Mouse (Mus musculus) MEL (cell line): Measurements from ENCODE around the gene Sipa1l1. TPM values are rescaled to one million over a fixed set of nuclear protein-coding genes. Genes with fewer than 3 reads are reported as not detected.

Experiments
- DNase-seq: peaks from one replicate; pipeline ENCODE4 v3.0.0; 2011; ENCODE audit warnings: low read depth, low spot score
- H3K27ac ChIP-seq: 2 replicates; pipeline ENCODE4 v1.5.1; 2012; ENCODE audit warnings: low read depth, mild to moderate bottlenecking, control low read depth, low read length, moderate library complexity; ENCODE audit not compliant: control insufficient read depth
- H3K27me3 ChIP-seq, 2 experiments: fragments of 150-350 bp in 1 of 2; sonication (generic) in 1 of 2; 2 replicates each; pipeline ENCODE4 v1.6.1; 2012; ENCODE audit warnings: low read length in 2 of 2, mild to moderate bottlenecking in 2 of 2, improper control_type of control experiment in 1 of 2, moderate library complexity in 1 of 2; ENCODE audit not compliant: insufficient read depth in 2 of 2, control insufficient read depth in 1 of 2
- H3K36me3 ChIP-seq, 2 experiments: 2 replicates each; pipeline ENCODE4 v1.6.1; 2012 to 2014; ENCODE audit warnings: low read length in 2 of 2, improper control_type of control experiment in 1 of 2, inconsistent platforms in 1 of 2, mild to moderate bottlenecking in 1 of 2; ENCODE audit not compliant: insufficient read depth in 2 of 2, control insufficient read depth in 1 of 2
- H3K4me1 ChIP-seq, 2 experiments: fragments of 150-350 bp in 1 of 2; sonication (generic) in 1 of 2; 2 replicates each; pipeline ENCODE4 v1.6.1; 2012; ENCODE audit warnings: low read length in 2 of 2, improper control_type of control experiment in 1 of 2, mild to moderate bottlenecking in 1 of 2; ENCODE audit not compliant: insufficient read depth in 2 of 2, control insufficient read depth in 1 of 2
- H3K4me3 ChIP-seq, 2 experiments: fragments of 150-350 bp in 1 of 2; sonication (generic) in 1 of 2; 2 replicates each; pipeline ENCODE4 v1.5.1; 2012; ENCODE audit warnings: low read depth in 2 of 2, low read length in 2 of 2, mild to moderate bottlenecking in 2 of 2, moderate library complexity in 2 of 2, control low read depth in 1 of 2, improper control_type of control experiment in 1 of 2; ENCODE audit not compliant: control insufficient read depth in 1 of 2, insufficient read depth in 1 of 2
- H3K79me2 ChIP-seq: 2 replicates; pipeline ENCODE4 v1.6.1; 2012; ENCODE audit warnings: mild to moderate bottlenecking, low read length, moderate library complexity; ENCODE audit not compliant: control insufficient read depth, poor library complexity, insufficient read depth
- H3K9ac ChIP-seq: 2 replicates; pipeline ENCODE4 v1.6.1; 2012; ENCODE audit warnings: low read depth, mild to moderate bottlenecking, control low read depth, low read length, moderate library complexity; ENCODE audit not compliant: control insufficient read depth, poor library complexity, severe bottlenecking
- H3K9me3 ChIP-seq: fragments of 150-350 bp; sonication (generic); replicated peaks from 2 replicates; pipeline ENCODE4 v1.6.1; 2012; ENCODE audit warnings: mild to moderate bottlenecking, low read length, improper control_type of control experiment, moderate library complexity; ENCODE audit not compliant: insufficient read depth
- CHD1 ChIP-seq: IDR thresholded peaks from 2 replicates; pipeline ENCODE4 v1.6.1; 2012; ENCODE audit warnings: low read depth, mild to moderate bottlenecking, inconsistent platforms, low read length, improper control_type of control experiment
- E2F4 ChIP-seq: IDR thresholded peaks from 2 replicates; pipeline ENCODE4 v1.6.1; 2011; ENCODE audit warnings: low read depth, low read length, improper control_type of control experiment, borderline replicate concordance
- ETS1 ChIP-seq: IDR thresholded peaks from 2 replicates; pipeline ENCODE4 v1.6.1; 2012; ENCODE audit warnings: low read depth, mild to moderate bottlenecking, inconsistent platforms, low read length, improper control_type of control experiment, moderate library complexity
- HCFC1 ChIP-seq: IDR thresholded peaks from 2 replicates; pipeline ENCODE4 v1.6.1; 2012; ENCODE audit warnings: low read depth, mild to moderate bottlenecking, inconsistent platforms, low read length, improper control_type of control experiment, moderate library complexity
- KAT2A ChIP-seq: conservative IDR thresholded peaks from 2 replicates; pipeline ENCODE4 v1.6.1; 2012; ENCODE audit warnings: low read depth, low read length, improper control_type of control experiment, inconsistent platforms
- MAFK ChIP-seq: IDR thresholded peaks from 2 replicates; pipeline ENCODE4 v1.6.1; 2011; ENCODE audit warnings: low read depth, mild to moderate bottlenecking, low read length, improper control_type of control experiment, borderline replicate concordance
- MAZ ChIP-seq: IDR thresholded peaks from 2 replicates; pipeline ENCODE4 v1.6.1; 2012; ENCODE audit warnings: low read depth, mild to moderate bottlenecking, inconsistent platforms, low read length, improper control_type of control experiment
- NELFE ChIP-seq: IDR thresholded peaks from 2 replicates; pipeline ENCODE4 v1.6.1; 2011; ENCODE audit warnings: low read depth, low read length, improper control_type of control experiment
- POLR2A ChIP-seq, 2 experiments: IDR thresholded peaks; 2 replicates each; pipeline ENCODE4 v1.6.1; 2011 to 2012; ENCODE audit warnings: low read length in 2 of 2, mild to moderate bottlenecking in 2 of 2, control low read depth in 1 of 2, improper control_type of control experiment in 1 of 2, low read depth in 1 of 2, moderate library complexity in 1 of 2; ENCODE audit not compliant: control insufficient read depth in 1 of 2, insufficient read depth in 1 of 2, poor library complexity in 1 of 2
- UBTF ChIP-seq: IDR thresholded peaks from 2 replicates; pipeline ENCODE4 v1.6.1; 2012; ENCODE audit warnings: low read depth, mild to moderate bottlenecking, inconsistent platforms, low read length, improper control_type of control experiment, moderate library complexity, borderline replicate concordance; ENCODE audit not compliant: insufficient read depth
- USF1 ChIP-seq: IDR thresholded peaks from 2 replicates; pipeline ENCODE4 v1.6.1; 2014; ENCODE audit warnings: low read depth, mild to moderate bottlenecking, inconsistent platforms, low read length, improper control_type of control experiment, moderate library complexity
- USF2 ChIP-seq, 2 experiments: IDR thresholded peaks; 2 replicates each; pipeline ENCODE4 v1.6.1; 2011 to 2012; ENCODE audit warnings: improper control_type of control experiment in 2 of 2, low read length in 2 of 2, borderline replicate concordance in 1 of 2, inconsistent platforms in 1 of 2, low read depth in 1 of 2, mild to moderate bottlenecking in 1 of 2; ENCODE audit not compliant: insufficient read depth in 1 of 2
- ZC3H11A ChIP-seq: IDR thresholded peaks from 2 replicates; pipeline ENCODE4 v1.6.1; 2012; ENCODE audit warnings: low read depth, mild to moderate bottlenecking, inconsistent platforms, low read length, improper control_type of control experiment
- ZMIZ1 ChIP-seq: IDR thresholded peaks from 2 replicates; pipeline ENCODE4 v1.6.1; 2012; ENCODE audit warnings: low read depth, mild to moderate bottlenecking, inconsistent platforms, low read length, improper control_type of control experiment, moderate library complexity
- ZNF384 ChIP-seq: IDR thresholded peaks from 2 replicates; pipeline ENCODE4 v1.6.1; 2012; ENCODE audit warnings: low read depth, mild to moderate bottlenecking, inconsistent platforms, low read length, improper control_type of control experiment
- polyA plus RNA-seq, 2 experiments: library from polyadenylated mRNA; stranded (reverse) in 1 of 2; unstranded in 1 of 2; fragments of >175 nt in 1 of 2; fragments of >200 nt in 1 of 2; gene quantifications; 2 replicates each; pipeline versions ENCODE4 v1.2.1 to v1.2.4; 2012; ENCODE audit warnings: low replicate concordance in 2 of 2, low read depth in 1 of 2; ENCODE audit not compliant: insufficient read length in 2 of 2, insufficient read depth in 1 of 2, missing spikeins in 1 of 2
- total RNA-seq: library from RNA; depleted of rRNA; stranded (reverse); fragments of 300-350 nt; gene quantifications from 2 replicates; pipeline ENCODE4 v1.2.3, GENCODE M21; 2012

The Sipa1l1 gene
- total and polyA plus RNA-seq, 3 experiments: 18.1 to 42.7 (median 19.3) TPM

DNA sequence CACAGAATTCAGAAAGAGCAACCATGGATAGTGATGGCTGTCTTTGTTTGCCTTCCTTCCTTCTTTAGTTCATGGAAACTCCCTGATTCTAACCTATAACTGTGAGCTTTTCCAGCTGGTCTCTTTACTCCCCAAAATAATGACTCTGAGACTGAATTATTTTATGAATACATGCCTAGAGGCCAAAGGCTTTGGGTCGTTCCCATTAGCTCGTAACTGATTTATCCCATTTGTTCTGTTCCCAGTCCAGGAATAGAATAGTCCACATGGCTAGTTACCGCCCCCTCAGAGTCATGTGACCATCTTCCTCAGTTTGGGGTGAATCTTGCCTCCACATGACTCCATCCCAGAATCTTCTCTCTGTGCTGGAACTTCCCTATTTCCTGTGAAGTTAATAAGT is 272.4 kb downstream of the Sipa1l1 start:
- Histone ChIP-seq H3K4me3 (no peak overlapping the region), H3K79me2 (no peaks in the 10 kb centered on the region), H3K36me3 (peaks cover 0 to 4% of the 10 kb centered on the region in 2 experiments; a peak in 2 of 4 replicates), H3K4me1 (no peaks in the 10 kb centered on the region; a peak in 1 of 4 replicates), H3K9me3 (no peaks in the 10 kb centered on the region), H3K27ac (no peak overlapping the region), H3K27me3 (no peaks in the 10 kb centered on the region), H3K9ac (no peak overlapping the region)
- DNase-seq: no peak
- peak; percentile 56 for TF ChIP-seq USF1
- no peak for TF ChIP-seq MAZ

DNA sequence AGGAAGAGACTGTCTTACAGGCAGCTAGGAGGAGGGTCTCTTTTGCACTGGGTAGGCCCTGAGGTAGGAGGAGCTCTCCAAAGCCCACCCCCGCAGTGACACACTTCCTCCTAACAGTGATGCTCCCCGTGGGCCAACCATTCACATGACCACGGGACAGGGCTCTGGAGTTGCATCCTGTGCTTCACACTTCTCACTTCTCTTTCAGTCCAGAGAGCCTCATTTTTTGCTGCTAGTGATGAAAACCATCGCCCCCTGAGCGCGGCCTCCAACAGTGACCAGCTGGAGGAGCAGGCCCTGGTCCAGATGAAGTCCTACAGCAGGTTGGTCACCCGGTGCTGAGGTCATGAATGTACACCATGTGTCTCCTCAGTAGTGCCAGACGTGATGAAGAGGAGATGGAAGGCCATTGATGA is 277.5 kb downstream of the Sipa1l1 start:
- Histone ChIP-seq H3K4me1 (no peaks in the 10 kb centered on the region), H3K79me2 (no peaks in the 10 kb centered on the region), H3K4me3 (no peak overlapping the region), H3K36me3 (peaks cover 0 to 3% of the 10 kb centered on the region in 2 experiments; a peak in 2 of 4 replicates), H3K9ac (no peak overlapping the region), H3K9me3 (no peaks in the 10 kb centered on the region), H3K27me3 (no peaks in the 10 kb centered on the region), H3K27ac (no peak overlapping the region)
- no peak for TF ChIP-seq MAFK
- no peak for TF ChIP-seq KAT2A
- no peak for TF ChIP-seq ETS1
- TF ChIP-seq ZC3H11A: no peak
- no peak for TF ChIP-seq UBTF
- TF ChIP-seq E2F4: no peak
- TF ChIP-seq USF1: no peak
- no peak for TF ChIP-seq HCFC1
- TF ChIP-seq CHD1: no peak
- TF ChIP-seq USF2 (IDR thresholded peaks at IDR 0.05; ENCODE audit: borderline replicate concordance in 1 of 2, insufficient read depth in 1 of 2, low read depth in 1 of 2, low read length in 2 of 2): no peak
- TF ChIP-seq ZMIZ1: no peak
- TF ChIP-seq ZNF384: no peak
- no peak for TF ChIP-seq NELFE
- TF ChIP-seq POLR2A (IDR thresholded peaks at IDR 0.05; ENCODE audit: control insufficient read depth in 1 of 2, insufficient read depth in 1 of 2, low read depth in 1 of 2, low read length in 2 of 2, poor library complexity in 1 of 2): no peak
- no peak for DNase-seq
